Mouse (Mus musculus) brain, embryonic 14.5 days (tissue): ENCODE results near the gene Rrp15.

ENCODE experiments used
- CTCF ChIP-seq: fragments of 200-500 bp; IDR thresholded peaks from 2 replicates; pipeline ENCODE4 v1.5.1; 2012; ENCODE audit warnings: inconsistent platforms, mild to moderate bottlenecking, moderate library complexity, borderline replicate concordance; ENCODE audit not compliant: insufficient read depth, insufficient read length; ENCODE audit errors: extremely low read depth
- POLR2A ChIP-seq: fragments of 200-500 bp; IDR thresholded peaks from 2 replicates; pipeline ENCODE4 v1.6.1; 2012; ENCODE audit warnings: mild to moderate bottlenecking, inconsistent platforms, borderline replicate concordance; ENCODE audit not compliant: poor library complexity, insufficient read depth, insufficient read length, severe bottlenecking; ENCODE audit errors: extremely low read depth

DNA sequence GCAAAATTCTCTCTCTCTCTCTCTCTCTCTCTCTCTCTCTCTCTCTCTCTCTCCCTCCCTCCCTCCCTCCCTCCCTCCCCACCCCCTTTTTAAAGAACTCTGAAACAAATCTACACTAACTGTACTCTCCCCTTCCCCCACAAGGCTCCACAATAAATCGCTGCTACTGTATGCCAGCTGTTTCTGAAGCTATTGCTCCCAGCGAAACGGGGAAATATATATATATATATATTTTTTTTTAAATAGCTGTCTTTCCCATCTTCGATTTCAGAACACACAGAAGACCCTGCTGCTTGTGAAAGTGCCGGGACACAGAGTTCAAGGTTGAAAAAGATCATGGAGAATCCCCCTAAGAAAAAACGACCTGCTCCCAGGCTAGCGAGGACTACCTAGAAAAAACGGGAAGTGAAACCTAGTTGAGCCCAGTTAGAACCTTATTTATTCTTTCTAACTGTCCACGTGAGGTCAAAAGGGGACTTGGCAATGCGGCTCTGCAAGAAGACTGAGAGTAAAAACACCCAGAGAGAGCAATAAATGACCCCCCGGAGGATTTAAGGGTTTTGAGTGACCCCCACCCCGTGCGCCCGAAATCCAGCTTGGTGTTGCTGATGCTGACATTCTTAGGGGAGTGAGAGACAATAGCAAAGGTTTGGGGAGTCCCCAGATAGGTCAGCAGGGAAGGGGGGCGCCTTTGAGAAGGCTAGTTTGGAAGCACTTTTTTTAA, 45.7 kb downstream of the Rrp15 start:
- TF ChIP-seq POLR2A (no peak), CTCF (no peak)
